Mouse (Mus musculus) cortical plate, adult 2 months (tissue): ENCODE results near the gene Hsd17b6. TPM values are rescaled to one million over a fixed set of nuclear protein-coding genes. Genes with fewer than 3 reads are reported as not detected.

ENCODE experiments used
- H3K27ac ChIP-seq: fragments of 200-500 bp; 2 replicates; pipeline ENCODE4 v1.5.1; 2012; ENCODE audit warnings: low read length, control low read depth, inconsistent platforms; ENCODE audit not compliant: insufficient read depth
- H3K4me1 ChIP-seq: fragments of 200-500 bp; 2 replicates; pipeline ENCODE4 v1.6.1; 2011; ENCODE audit warnings: low read length; ENCODE audit not compliant: control insufficient read depth, insufficient read depth
- H3K4me3 ChIP-seq: fragments of 200-500 bp; 2 replicates; pipeline ENCODE4 v1.5.1; 2011; ENCODE audit warnings: mild to moderate bottlenecking, low read length, control low read depth; ENCODE audit not compliant: insufficient read depth
- CTCF ChIP-seq: fragments of 200-500 bp; IDR thresholded peaks from 2 replicates; pipeline ENCODE4 v1.5.1; 2011; ENCODE audit warnings: mild to moderate bottlenecking, control low read depth, low read length; ENCODE audit not compliant: insufficient read depth; ENCODE audit errors: extremely low read depth
- POLR2A ChIP-seq: fragments of 200-500 bp; IDR thresholded peaks from 2 replicates; pipeline ENCODE4 v1.6.1; 2011; ENCODE audit warnings: mild to moderate bottlenecking, low read length, control low read depth; ENCODE audit not compliant: insufficient read depth; ENCODE audit errors: extremely low read depth
- polyA plus RNA-seq: library from polyadenylated mRNA; depleted of rRNA; stranded (reverse); fragments of >200 nt; gene quantifications from 2 replicates; pipeline ENCODE4 v1.2.3, GENCODE M21; 2012; rRNA removed

Gene Hsd17b6
- polyA plus RNA-seq, 1 experiment = not detected

DNA sequence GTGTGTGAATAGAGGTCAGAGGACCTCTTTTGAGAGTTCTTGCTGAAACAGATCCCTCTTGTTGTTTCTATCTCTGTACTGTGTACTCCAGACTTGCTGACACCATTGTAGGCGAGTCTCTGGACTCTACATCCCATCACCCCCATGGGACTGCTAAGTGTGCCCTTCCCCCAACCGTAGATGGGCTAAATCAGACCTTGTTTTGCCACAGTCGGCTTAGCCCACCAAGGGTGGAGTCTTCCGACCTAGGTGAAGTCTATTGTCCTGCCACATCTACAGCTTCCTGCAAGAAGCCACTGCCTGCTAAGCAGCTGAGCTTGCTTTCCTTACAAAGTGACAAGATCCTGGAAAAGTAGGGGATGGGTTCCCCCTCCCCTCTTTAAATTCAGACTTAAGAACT is 55.6 kb downstream of the Hsd17b6 start:
- H3K4me3 ChIP-seq = no peak overlapping the region
- H3K27ac ChIP-seq = no peak overlapping the region
- no peaks in the 10 kb centered on the region for H3K4me1 ChIP-seq
- no peak for TF ChIP-seq CTCF
- no peak for TF ChIP-seq POLR2A

DNA sequence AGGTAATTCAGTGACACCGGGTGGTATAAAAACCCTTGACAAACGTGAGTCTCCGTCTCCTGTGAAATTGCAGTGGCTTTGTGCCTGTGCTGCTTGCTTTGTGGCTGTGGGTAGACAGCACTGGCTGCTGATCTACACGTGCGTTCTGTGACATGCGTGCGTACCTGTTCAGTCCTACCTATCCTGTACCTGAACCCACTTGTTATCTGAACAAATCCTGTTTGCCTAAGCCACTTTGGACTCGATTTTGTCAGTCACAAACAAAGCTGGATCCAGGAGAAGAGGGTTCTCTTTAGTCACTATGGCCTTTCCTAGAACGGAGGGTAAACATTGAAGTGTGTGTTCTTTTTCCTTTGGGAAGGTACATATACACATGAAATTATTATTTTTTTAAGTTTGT is 56.0 kb downstream of the Hsd17b6 start:
- H3K4me3 ChIP-seq = no peak overlapping the region
- no peak overlapping the region for H3K27ac ChIP-seq
- no peaks in the 10 kb centered on the region for H3K4me1 ChIP-seq
- TF ChIP-seq POLR2A = no peak

DNA sequence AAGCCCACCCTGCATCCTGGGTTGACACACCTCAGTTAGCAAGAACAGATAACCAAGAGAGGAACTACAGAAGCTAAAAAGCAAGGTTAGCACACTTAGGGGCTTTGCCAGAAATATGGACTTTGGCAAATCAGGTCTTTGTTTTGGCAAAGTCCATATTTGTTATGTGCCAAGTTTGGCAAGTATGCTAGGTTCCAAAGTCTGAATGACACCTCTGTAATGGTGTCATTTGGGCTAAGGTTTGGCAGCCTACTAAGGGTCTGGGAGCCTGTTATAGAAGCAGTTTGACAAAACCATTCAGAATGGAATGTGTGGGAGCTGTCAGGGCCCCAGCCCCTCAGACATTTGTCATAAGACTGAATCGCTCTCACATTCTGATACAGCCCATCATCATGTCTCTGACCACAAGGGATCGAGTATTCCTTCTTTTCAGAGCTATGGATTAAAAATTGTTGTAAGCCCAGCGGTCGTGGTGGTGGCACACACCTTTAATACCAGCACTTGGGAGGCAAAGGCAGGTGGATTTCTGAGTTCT is 57.7 kb downstream of the Hsd17b6 start:
- Histone ChIP-seq H3K27ac (no peak overlapping the region), H3K4me3 (no peak overlapping the region), H3K4me1 (no peaks in the 10 kb centered on the region)
- TF ChIP-seq POLR2A (no peak), CTCF (no peak)

GRCm38 (mm10) chr10:127945432-127946064 is 61.9 kb downstream of the Hsd17b6 start:
- H3K27ac ChIP-seq = no peak overlapping the region
- TF ChIP-seq POLR2A (no peak), CTCF (peak; percentile 70)
- H3K4me3 ChIP-seq = no peak overlapping the region
- H3K4me1 ChIP-seq = no peaks in the 10 kb centered on the region

Other genes with a start within 250 kb of the Hsd17b6 start
- 0.15 and 0.25 TPM in 2 replicates for gene Rdh1, start 247.9 kb downstream of the Hsd17b6 start, polyA plus RNA-seq
- 1.2 TPM in 1 of 2 replicates, not detected in the other for gene Rdh16f1, start 247.8 kb downstream of the Hsd17b6 start, polyA plus RNA-seq
- 0.13 and 1.4 TPM in 2 replicates for gene Rdh9, start 231.2 kb downstream of the Hsd17b6 start, polyA plus RNA-seq
- 0.21 and 0.38 TPM in 2 replicates for gene Rdh16, start 206.5 kb downstream of the Hsd17b6 start, polyA plus RNA-seq
- not detected in 2 replicates for gene Rdh19, start 157.7 kb downstream of the Hsd17b6 start, polyA plus RNA-seq
- not detected in 2 replicates for gene Rdh16f2, start 141.1 kb downstream of the Hsd17b6 start, polyA plus RNA-seq
- gene Rdh7, start 118.8 kb downstream of the Hsd17b6 start, polyA plus RNA-seq = not detected in 2 replicates
- 0.09 and 0.15 TPM in 2 replicates for gene Sdr9c7, start 109.1 kb downstream of the Hsd17b6 start, polyA plus RNA-seq
- gene Prim1, start 7.6 kb upstream of the Hsd17b6 start, polyA plus RNA-seq = 7.5 and 8.1 TPM in 2 replicates
- 175 and 177 TPM in 2 replicates for gene Naca, start 28.0 kb upstream of the Hsd17b6 start, polyA plus RNA-seq
- 66.9 and 67.7 TPM in 2 replicates for gene Ptges3, start 51.3 kb upstream of the Hsd17b6 start, polyA plus RNA-seq
- 1,438 and 1,451 TPM in 2 replicates for gene Atp5b, start 75.7 kb upstream of the Hsd17b6 start, polyA plus RNA-seq
- gene Baz2a, start 84.0 kb upstream of the Hsd17b6 start, polyA plus RNA-seq = 30.2 and 32.1 TPM in 2 replicates
- 16.5 and 16.9 TPM in 2 replicates for gene Rbms2, start 172.7 kb upstream of the Hsd17b6 start, polyA plus RNA-seq
- gene Gls2, start 186.8 kb upstream of the Hsd17b6 start, polyA plus RNA-seq = 54.8 and 59.6 TPM in 2 replicates
- gene Spryd4, start 204.2 kb upstream of the Hsd17b6 start, polyA plus RNA-seq = 9.0 and 10.0 TPM in 2 replicates
- not detected in 2 replicates for gene Mip, start 218.2 kb upstream of the Hsd17b6 start, polyA plus RNA-seq
- gene Timeless, start 224.5 kb upstream of the Hsd17b6 start, polyA plus RNA-seq = 3.7 and 4.3 TPM in 2 replicates
- not detected in 2 replicates for gene Apon, start 246.5 kb upstream of the Hsd17b6 start, polyA plus RNA-seq